Mouse (Mus musculus) cerebellum, adult 2 months (tissue): ENCODE data around the gene Daxx.

ENCODE experiments used
- CTCF ChIP-seq: fragments of 200-500 bp; IDR thresholded peaks from 2 replicates; pipeline ENCODE4 v1.5.1; 2011; ENCODE audit warnings: low read depth, mild to moderate bottlenecking, control low read depth, low read length, moderate library complexity, borderline replicate concordance; ENCODE audit not compliant: insufficient read depth
- POLR2A ChIP-seq: fragments of 200-500 bp; IDR thresholded peaks from 2 replicates; pipeline ENCODE4 v1.6.1; 2011; ENCODE audit warnings: low read length, control low read depth, borderline replicate concordance; ENCODE audit not compliant: insufficient read depth

GRCm38 (mm10) chr17:33941381-33941780, 32.2 kb downstream of the Daxx start:
- TF ChIP-seq CTCF (no peak), POLR2A (no peak)
